Mouse (Mus musculus): Measurements from ENCODE around the gene Csn1s2a. TPM values are rescaled to one million over a fixed set of nuclear protein-coding genes. Genes with fewer than 3 reads are reported as not detected.

The Csn1s2a gene
- polyA plus RNA-seq, 2 experiments: not detected

DNA sequence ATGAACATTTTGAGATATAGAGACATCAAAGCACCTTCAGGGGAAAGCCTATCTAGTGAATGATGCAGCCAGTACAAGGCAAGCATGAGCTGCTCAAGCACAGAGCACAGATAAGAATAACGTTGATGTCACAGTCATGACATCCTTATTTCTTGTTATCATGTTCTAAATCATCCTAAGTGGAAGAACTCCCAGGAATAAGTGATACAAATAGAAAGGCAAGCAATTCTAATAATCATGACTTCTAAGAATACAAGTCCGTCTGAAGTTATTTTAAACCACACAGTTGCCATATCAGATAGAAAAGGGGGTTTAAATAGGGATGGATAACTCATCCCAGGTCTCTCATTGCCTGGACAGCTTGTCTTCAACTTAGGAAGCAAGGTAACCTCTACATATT is 33.4 kb downstream of the Csn1s2a start, which contains the start of gene Csn1s2b:
Csn1s2b (plus strand) TSS at position 301 of the 400 bp plus-strand sequence.
- H3K4me1 ChIP-seq (ENCODE audit: control insufficient read depth, insufficient read depth, low read length): no peaks in the 10 kb centered on the region
- no peaks in the 10 kb centered on the region for H3K36me3 ChIP-seq (ENCODE audit: control insufficient read depth, insufficient read depth, low read length)
- no peak within 1 kb of the TSS for H3K4me3 ChIP-seq (replicated peaks; ENCODE audit: low read length)
- H3K27ac ChIP-seq (replicated peaks; ENCODE audit: low read depth, low read length): no peak within 1 kb of the TSS
- DNase-seq (ENCODE audit: low spot score) (no peak), ATAC-seq (ENCODE audit: low FRiP score, low read depth) (no peak)
- no peaks in the 10 kb centered on the region for H3K9me3 ChIP-seq (ENCODE audit: control insufficient read depth, low read length)
- no peaks in the 10 kb centered on the region for H3K27me3 ChIP-seq (ENCODE audit: control insufficient read depth, insufficient read depth, low read length)
- H3K4me2 ChIP-seq (replicated peaks; ENCODE audit: low read depth, low read length, severe bottlenecking): no peak within 1 kb of the TSS
- WGBS: 66% methylated on average over 2 of the region's 2 CpGs
- H3K9ac ChIP-seq (ENCODE audit: low read depth, low read length, severe bottlenecking): no peak within 1 kb of the TSS
- no peak for TF ChIP-seq POLR2A (IDR thresholded peaks at IDR 0.05; ENCODE audit: borderline replicate concordance, extremely low read depth, insufficient read depth, insufficient read length)

DNA sequence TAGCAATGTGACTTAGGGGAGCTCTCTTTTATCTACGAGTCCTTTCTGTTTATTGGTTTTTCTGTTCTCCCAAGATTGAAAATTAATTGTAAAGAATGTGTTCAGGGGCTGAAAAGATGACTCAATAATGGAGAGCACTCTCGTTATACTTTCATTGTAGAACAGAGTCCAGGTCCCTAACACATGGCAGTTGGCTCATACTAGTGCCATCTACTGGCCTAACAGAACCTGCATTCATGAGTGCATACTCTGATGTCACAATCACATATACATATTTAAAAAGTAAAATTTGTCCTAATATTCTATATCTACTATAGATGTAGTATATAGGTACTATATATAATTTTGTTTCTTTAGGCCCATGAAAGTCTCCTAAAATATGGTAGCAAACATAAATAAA is 34.9 kb downstream of the Csn1s2a start:
- Histone ChIP-seq H3K9me3 (ENCODE audit: control insufficient read depth, low read length) (no peaks in the 10 kb centered on the region), H3K4me1 (ENCODE audit: control insufficient read depth, insufficient read depth, low read length) (no peaks in the 10 kb centered on the region), H3K36me3 (ENCODE audit: control insufficient read depth, insufficient read depth, low read length) (no peaks in the 10 kb centered on the region), H3K27me3 (ENCODE audit: control insufficient read depth, insufficient read depth, low read length) (no peaks in the 10 kb centered on the region), H3K4me2 (replicated peaks; ENCODE audit: low read depth, low read length, severe bottlenecking) (no peak overlapping the region), H3K9ac (ENCODE audit: low read depth, low read length, severe bottlenecking) (no peak overlapping the region), H3K4me3 (replicated peaks; ENCODE audit: low read length) (no peak overlapping the region), H3K27ac (replicated peaks; ENCODE audit: low read depth, low read length) (no peak overlapping the region)
- no peak for DNase-seq (ENCODE audit: low spot score)
- TF ChIP-seq POLR2A (IDR thresholded peaks at IDR 0.05; ENCODE audit: borderline replicate concordance, extremely low read depth, insufficient read depth, insufficient read length): no peak
- WGBS: 59% methylated on average over 2 of the region's 2 CpGs
- ATAC-seq (ENCODE audit: low FRiP score, low read depth): no peak

DNA sequence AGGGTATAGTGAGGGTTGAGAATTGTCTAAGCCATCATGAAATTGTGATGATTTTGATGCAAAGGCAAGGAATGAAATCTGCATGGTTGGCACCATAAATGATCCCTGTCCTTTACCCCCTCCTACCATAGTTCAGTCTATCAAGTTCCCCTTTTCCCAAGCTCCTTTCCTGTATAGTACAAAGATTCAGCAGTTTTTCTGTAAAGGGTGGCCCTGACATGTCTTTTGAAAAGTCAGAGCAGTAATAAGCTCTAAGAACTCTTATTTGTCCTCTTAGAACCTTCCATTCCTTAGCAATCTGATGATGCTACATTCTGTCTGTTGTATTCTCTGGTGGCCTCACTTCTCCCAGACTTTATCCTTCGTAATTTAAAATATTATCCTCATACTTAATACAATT is 51.0 kb downstream of the Csn1s2a start, which contains the start of gene Prr27:
Prr27 (plus strand) TSS at position 301 of the 400 bp plus-strand sequence.
- no peak within 1 kb of the TSS for H3K4me2 ChIP-seq (replicated peaks; ENCODE audit: low read depth, low read length, severe bottlenecking)
- no peak within 1 kb of the TSS for H3K27ac ChIP-seq (replicated peaks; ENCODE audit: low read depth, low read length)
- H3K36me3 ChIP-seq (ENCODE audit: control insufficient read depth, insufficient read depth, low read length): no peaks in the 10 kb centered on the region
- H3K4me3 ChIP-seq (replicated peaks; ENCODE audit: low read length): no peak within 1 kb of the TSS
- 63% methylated on average over 1 of the region's 1 CpGs for WGBS
- H3K4me1 ChIP-seq (ENCODE audit: control insufficient read depth, insufficient read depth, low read length): no peaks in the 10 kb centered on the region
- ATAC-seq (ENCODE audit: low FRiP score, low read depth) (no peak), DNase-seq (ENCODE audit: low spot score) (no peak)
- no peak within 1 kb of the TSS for H3K9ac ChIP-seq (ENCODE audit: low read depth, low read length, severe bottlenecking)
- no peak for TF ChIP-seq POLR2A (IDR thresholded peaks at IDR 0.05; ENCODE audit: borderline replicate concordance, extremely low read depth, insufficient read depth, insufficient read length)
- H3K27me3 ChIP-seq (ENCODE audit: control insufficient read depth, insufficient read depth, low read length): no peaks in the 10 kb centered on the region
- no peaks in the 10 kb centered on the region for H3K9me3 ChIP-seq (ENCODE audit: control insufficient read depth, low read length)

Other genes starting within 250 kb of the Csn1s2a start
- gene Sult1b1, start 236.4 kb upstream of the Csn1s2a start, polyA plus RNA-seq (2012; rRNA removed): 0.09 TPM in 1 of 2 replicates, not detected in the other
- not detected in 2 replicates for gene Sult1b1, start 236.4 kb upstream of the Csn1s2a start, polyA plus RNA-seq (2014; fragmentation: Nextera tagmentation; extraction: Ambion mirVana)
- not detected in 2 replicates for gene Sult1d1, start 205.5 kb upstream of the Csn1s2a start, polyA plus RNA-seq (2012; rRNA removed)
- not detected in 2 replicates for gene Sult1d1, start 205.5 kb upstream of the Csn1s2a start, polyA plus RNA-seq (2014; fragmentation: Nextera tagmentation; extraction: Ambion mirVana)
- not detected in 2 replicates for gene Sult1e1, start 183.0 kb upstream of the Csn1s2a start, polyA plus RNA-seq (2012; rRNA removed)
- gene Sult1e1, start 183.0 kb upstream of the Csn1s2a start, polyA plus RNA-seq (2014; fragmentation: Nextera tagmentation; extraction: Ambion mirVana): not detected in 2 replicates
- not detected in 2 replicates for gene Csn1s1, start 108.4 kb upstream of the Csn1s2a start, polyA plus RNA-seq (2012; rRNA removed)
- gene Csn1s1, start 108.4 kb upstream of the Csn1s2a start, polyA plus RNA-seq (2014; fragmentation: Nextera tagmentation; extraction: Ambion mirVana): not detected in 2 replicates
- gene Csn2, start 74.9 kb upstream of the Csn1s2a start, polyA plus RNA-seq (2012; rRNA removed): 0.10 TPM in 1 of 2 replicates, not detected in the other
- not detected in 2 replicates for gene Csn2, start 74.9 kb upstream of the Csn1s2a start, polyA plus RNA-seq (2014; fragmentation: Nextera tagmentation; extraction: Ambion mirVana)
- 0.10 and 0.18 TPM in 2 replicates for gene Csn1s2b, start 33.5 kb downstream of the Csn1s2a start, polyA plus RNA-seq (2012; rRNA removed)
- not detected in 2 replicates for gene Csn1s2b, start 33.5 kb downstream of the Csn1s2a start, polyA plus RNA-seq (2014; fragmentation: Nextera tagmentation; extraction: Ambion mirVana)
- gene Prr27, start 51.1 kb downstream of the Csn1s2a start, polyA plus RNA-seq (2012; rRNA removed): not detected in 2 replicates
- not detected in 2 replicates for gene Prr27, start 51.1 kb downstream of the Csn1s2a start, polyA plus RNA-seq (2014; fragmentation: Nextera tagmentation; extraction: Ambion mirVana)
- gene Odam, start 110.5 kb downstream of the Csn1s2a start, polyA plus RNA-seq (2012; rRNA removed): 0.22 TPM in 1 of 2 replicates, not detected in the other
- gene Odam, start 110.5 kb downstream of the Csn1s2a start, polyA plus RNA-seq (2014; fragmentation: Nextera tagmentation; extraction: Ambion mirVana): not detected in 2 replicates
- gene Csn3, start 151.0 kb downstream of the Csn1s2a start, polyA plus RNA-seq (2012; rRNA removed): 0.09 TPM in 1 of 2 replicates, not detected in the other
- gene Csn3, start 151.0 kb downstream of the Csn1s2a start, polyA plus RNA-seq (2014; fragmentation: Nextera tagmentation; extraction: Ambion mirVana): 0.35 TPM in 1 of 2 replicates, not detected in the other
- gene 2310003L06Rik, start 194.9 kb downstream of the Csn1s2a start, polyA plus RNA-seq (2012; rRNA removed): 0.04 TPM in 1 of 2 replicates, not detected in the other
- gene 2310003L06Rik, start 194.9 kb downstream of the Csn1s2a start, polyA plus RNA-seq (2014; fragmentation: Nextera tagmentation; extraction: Ambion mirVana): not detected in 2 replicates
- not detected in 2 replicates for gene Gm28434, start 194.9 kb downstream of the Csn1s2a start, polyA plus RNA-seq (2012; rRNA removed)
- not detected in 2 replicates for gene Gm28434, start 194.9 kb downstream of the Csn1s2a start, polyA plus RNA-seq (2014; fragmentation: Nextera tagmentation; extraction: Ambion mirVana)
- not detected in 2 replicates for gene Cabs1, start 204.9 kb downstream of the Csn1s2a start, polyA plus RNA-seq (2012; rRNA removed)
- not detected in 2 replicates for gene Cabs1, start 204.9 kb downstream of the Csn1s2a start, polyA plus RNA-seq (2014; fragmentation: Nextera tagmentation; extraction: Ambion mirVana)
- gene Smr3a, start 228.0 kb downstream of the Csn1s2a start, polyA plus RNA-seq (2012; rRNA removed): not detected in 2 replicates
- gene Smr3a, start 228.0 kb downstream of the Csn1s2a start, polyA plus RNA-seq (2014; fragmentation: Nextera tagmentation; extraction: Ambion mirVana): not detected in 2 replicates